Mouse (Mus musculus): ENCODE data around the gene Sema4b. TPM values are rescaled to one million over a fixed set of nuclear protein-coding genes. Genes with fewer than 3 reads are reported as not detected.

Sema4b gene
- polyA plus RNA-seq, 1 experiment from 2014 or later, result 23.8 TPM

GRCm38 (mm10) chr7:80179327-80179726, 7.3 kb upstream of the Sema4b start:
- 89% methylated on average over 6 of the region's 6 CpGs for WGBS
- Histone ChIP-seq H3K4me1 (0 out of 2 replicates have a peak, but pooled peaks cover 3% of the 10 kb centered on the region), H3K9ac (no peak overlapping the region), H3K27me3 (replicated peaks) (no peaks in the 10 kb centered on the region), H3K4me2 (no peak overlapping the region), H3K9me3 (no peaks in the 10 kb centered on the region), H3K36me3 (no peaks in the 10 kb centered on the region), H3K4me3 (replicated peaks) (no peak overlapping the region), H3K27ac (no peak overlapping the region)
- ATAC-seq (ENCODE audit: insufficient read depth, low FRiP score, low read depth), result no peak

GRCm38 (mm10) chr7:80179790-80180189, 6.9 kb upstream of the Sema4b start:
- no peak for ATAC-seq (ENCODE audit: insufficient read depth, low FRiP score, low read depth)
- no peak overlapping the region for H3K27ac ChIP-seq
- no peaks in the 10 kb centered on the region for H3K9me3 ChIP-seq
- WGBS, result 81% methylated on average over 6 of the region's 6 CpGs
- no peak overlapping the region for H3K9ac ChIP-seq
- H3K36me3 ChIP-seq, result no peaks in the 10 kb centered on the region
- H3K27me3 ChIP-seq (replicated peaks), result no peaks in the 10 kb centered on the region
- no peak overlapping the region for H3K4me2 ChIP-seq
- H3K4me3 ChIP-seq (replicated peaks), result no peak overlapping the region
- H3K4me1 ChIP-seq, result 0 out of 2 replicates have a peak, but pooled peaks cover 3% of the 10 kb centered on the region

GRCm38 (mm10) chr7:80180202-80180601, 6.4 kb upstream of the Sema4b start:
- no peak for ATAC-seq (ENCODE audit: insufficient read depth, low FRiP score, low read depth)
- no peaks in the 10 kb centered on the region for H3K9me3 ChIP-seq

GRCm38 (mm10) chr7:80181078-80181477, 5.6 kb upstream of the Sema4b start:
- Histone ChIP-seq H3K9me3 (no peaks in the 10 kb centered on the region), H3K27ac (no peak overlapping the region), H3K4me1 (peaks cover 6% of the 10 kb centered on the region; the same call in 1 of the 2 replicates), H3K36me3 (no peaks in the 10 kb centered on the region), H3K27me3 (replicated peaks) (no peaks in the 10 kb centered on the region), H3K4me2 (no peak overlapping the region), H3K4me3 (replicated peaks) (no peak overlapping the region), H3K9ac (no peak overlapping the region)
- no peak for ATAC-seq (ENCODE audit: insufficient read depth, low FRiP score, low read depth)
- WGBS, result 31% methylated on average over 2 of the region's 2 CpGs

More at GRCm38 (mm10) chr7:80180202-80180601, 6.4 kb upstream of the Sema4b start:
- 83% methylated on average over 3 of the region's 3 CpGs for WGBS
- H3K27me3 ChIP-seq (replicated peaks), result no peaks in the 10 kb centered on the region
- 0 out of 2 replicates have a peak, but pooled peaks cover 3% of the 10 kb centered on the region for H3K4me1 ChIP-seq
- no peak overlapping the region for H3K4me2 ChIP-seq
- no peak overlapping the region for H3K4me3 ChIP-seq (replicated peaks)
- H3K9ac ChIP-seq, result no peak overlapping the region
- H3K27ac ChIP-seq, result no peak overlapping the region
- H3K36me3 ChIP-seq, result no peaks in the 10 kb centered on the region

- H3K4me2 ChIP-seq, result no peak overlapping the region
- H3K4me1 ChIP-seq, result peaks cover 12% of the 10 kb centered on the region
- H3K9ac ChIP-seq, result no peak overlapping the region
- no peaks in the 10 kb centered on the region for H3K27me3 ChIP-seq (replicated peaks)
- no peak overlapping the region for H3K27ac ChIP-seq
- no peaks in the 10 kb centered on the region for H3K36me3 ChIP-seq
- ATAC-seq (ENCODE audit: insufficient read depth, low FRiP score, low read depth), result no peak
- no peak overlapping the region for H3K4me3 ChIP-seq (replicated peaks)
- H3K9me3 ChIP-seq, result no peaks in the 10 kb centered on the region
These were observed 4.5 kb upstream of the Sema4b start for GRCm38 (mm10) chr7:80182139-80182538.

GRCm38 (mm10) chr7:80183466-80183865, 3.2 kb upstream of the Sema4b start:
- Histone ChIP-seq H3K4me2 (no peak overlapping the region), H3K4me3 (replicated peaks) (no peak overlapping the region), H3K27me3 (replicated peaks) (no peaks in the 10 kb centered on the region), H3K27ac (no peak overlapping the region), H3K9me3 (no peaks in the 10 kb centered on the region), H3K36me3 (no peaks in the 10 kb centered on the region), H3K9ac (no peak overlapping the region), H3K4me1 (peaks cover 14% of the 10 kb centered on the region)
- no peak for ATAC-seq (ENCODE audit: insufficient read depth, low FRiP score, low read depth)
- WGBS, result 94% methylated on average over 1 of the region's 1 CpGs

- no peak for ATAC-seq (ENCODE audit: insufficient read depth, low FRiP score, low read depth)
- 60% methylated on average over 5 of the region's 5 CpGs for WGBS
- Histone ChIP-seq H3K9me3 (no peaks in the 10 kb centered on the region), H3K9ac (no peak overlapping the region), H3K4me1 (peaks cover 15% of the 10 kb centered on the region), H3K27me3 (replicated peaks) (no peaks in the 10 kb centered on the region), H3K36me3 (no peaks in the 10 kb centered on the region), H3K27ac (no peak overlapping the region), H3K4me2 (no peak overlapping the region), H3K4me3 (replicated peaks) (no peak overlapping the region)
These were observed 2.7 kb upstream of the Sema4b start for GRCm38 (mm10) chr7:80183969-80184368.

GRCm38 (mm10) chr7:80184551-80184950, 2.1 kb upstream of the Sema4b start:
- no peak overlapping the region for H3K9ac ChIP-seq
- 28% methylated on average over 4 of the region's 4 CpGs for WGBS
- H3K9me3 ChIP-seq, result no peaks in the 10 kb centered on the region
- H3K4me2 ChIP-seq, result no peak overlapping the region
- H3K27me3 ChIP-seq (replicated peaks), result no peaks in the 10 kb centered on the region
- peak overlapping the region; percentile 51 for H3K27ac ChIP-seq
- no peaks in the 10 kb centered on the region for H3K36me3 ChIP-seq
- ATAC-seq (ENCODE audit: insufficient read depth, low FRiP score, low read depth), result no peak
- no peak overlapping the region for H3K4me3 ChIP-seq (replicated peaks)
- H3K4me1 ChIP-seq, result peaks cover 18% of the 10 kb centered on the region

- Histone ChIP-seq H3K9me3 (no peaks in the 10 kb centered on the region), H3K36me3 (no peaks in the 10 kb centered on the region), H3K4me2 (no peak overlapping the region), H3K27me3 (replicated peaks) (no peaks in the 10 kb centered on the region), H3K9ac (no peak overlapping the region), H3K4me1 (peaks cover 18% of the 10 kb centered on the region), H3K27ac (peak overlapping the region; percentile 51), H3K4me3 (replicated peaks) (no peak overlapping the region)
- 52% methylated on average over 6 of the region's 6 CpGs for WGBS
- no peak for ATAC-seq (ENCODE audit: insufficient read depth, low FRiP score, low read depth)
These were observed 1.7 kb upstream of the Sema4b start for GRCm38 (mm10) chr7:80184968-80185367.

GRCm38 (mm10) chr7:80186021-80186420, 620 bp upstream of the Sema4b start:
- H3K9ac ChIP-seq, result peak overlapping the region; percentile 42; the same call in 1 of the 2 replicates
- H3K4me1 ChIP-seq, result peaks cover 24% of the 10 kb centered on the region
- no peaks in the 10 kb centered on the region for H3K27me3 ChIP-seq (replicated peaks)
- no peaks in the 10 kb centered on the region for H3K9me3 ChIP-seq
- no peaks in the 10 kb centered on the region for H3K36me3 ChIP-seq
- WGBS, result 19% methylated on average over 8 of the region's 8 CpGs
- H3K4me2 ChIP-seq, result peak overlapping the region; percentile 85
- peak overlapping the region; percentile 64 for H3K4me3 ChIP-seq (replicated peaks)
- ATAC-seq (ENCODE audit: insufficient read depth, low FRiP score, low read depth), result peak; percentile 38
- H3K27ac ChIP-seq, result peak overlapping the region; percentile 91

GRCm38 (mm10) chr7:80187501-80187900, 860 bp downstream of the Sema4b start:
- Histone ChIP-seq H3K27ac (peak overlapping the region; percentile 91), H3K27me3 (replicated peaks) (no peaks in the 10 kb centered on the region), H3K4me3 (replicated peaks) (peak overlapping the region; percentile 64), H3K4me1 (peaks cover 39% of the 10 kb centered on the region), H3K4me2 (peak overlapping the region; percentile 85), H3K9me3 (no peaks in the 10 kb centered on the region), H3K36me3 (no peaks in the 10 kb centered on the region), H3K9ac (peak overlapping the region; percentile 19; the same call in 1 of the 2 replicates)
- no peak for ATAC-seq (ENCODE audit: insufficient read depth, low FRiP score, low read depth)
- 66% methylated on average over 12 of the region's 12 CpGs for WGBS

- WGBS, result 74% methylated on average over 2 of the region's 2 CpGs
- Histone ChIP-seq H3K9ac (no peak overlapping the region), H3K27ac (peak overlapping the region; percentile 58), H3K4me3 (replicated peaks) (no peak overlapping the region), H3K27me3 (replicated peaks) (no peaks in the 10 kb centered on the region), H3K4me2 (no peak overlapping the region), H3K4me1 (peaks cover 45% of the 10 kb centered on the region), H3K9me3 (no peaks in the 10 kb centered on the region), H3K36me3 (no peaks in the 10 kb centered on the region)
- ATAC-seq (ENCODE audit: insufficient read depth, low FRiP score, low read depth), result no peak
These were observed 2.0 kb downstream of the Sema4b start for GRCm38 (mm10) chr7:80188579-80189125.
